In genomic region chr2:35530732-35531131, GRCm38 (mm10) we compare ENCODE assay signal across 16 mouse cellular contexts.
"Had no signal": no experiment of that assay in that cellular context is flagged by ENCODE, and none has a peak within 500 bp of the region (broad histone marks: within the 10 kb centered on the region; RNA-seq: fewer than 3 reads in every experiment).

No protein-coding gene starts in this region.

- ATAC-seq: hindbrain, postnatal 0 days; intestine, embryonic 16.5 days; liver, embryonic 12.5 days had no signal

- DNase-seq: gastrocnemius, postnatal 14 days; gastrocnemius, postnatal 36 days; heart, adult 18-20 months; heart, postnatal 14 days; heart, postnatal 4 days; kidney, adult 11 months; kidney, adult 2 months; kidney, adult 9 months; kidney, postnatal 14 days; kidney, postnatal 36 days; layer of hippocampus, adult 9-11 months; layer of hippocampus, postnatal 36 days; left cerebral cortex, postnatal 4 days had no signal
